Mouse (Mus musculus) frontal cortex, postnatal 10 days (tissue): ENCODE measurements at regions not wholly inside any gene's neighbourhood (a gene's known extent, or its start where the extent isn't known, plus 50 kb on each side); places are given as distances from the start of the nearest gene placed in this dataset.

Experiments
- DNase-seq, 2 experiments: peaks; one replicate each; pipeline ENCODE4 v3.0.0; 2022; ENCODE audit warnings: low spot score in 2 of 2, mixed read lengths in 1 of 2

GRCm38 (mm10) chr13:83111503-83111902 lies 392.3 kb upstream of the Mef2c start:
- peak in 1 of 2 experiments; percentile 28 for DNase-seq

GRCm38 (mm10) chr13:83112323-83112722 lies 391.5 kb upstream of the Mef2c start:
- no peak for DNase-seq

GRCm38 (mm10) chr13:83112741-83113140 lies 391.1 kb upstream of the Mef2c start:
- no peak for DNase-seq

- DNase-seq: no peak
Measured at GRCm38 (mm10) chr13:83113808-83114207, 390.0 kb upstream of the Mef2c start.

GRCm38 (mm10) chr13:83114401-83114800 lies 389.4 kb upstream of the Mef2c start:
- no peak for DNase-seq

- DNase-seq: no peak
Measured at GRCm38 (mm10) chr13:83115691-83116090, 388.1 kb upstream of the Mef2c start.

GRCm38 (mm10) chr13:83120343-83120742 lies 383.5 kb upstream of the Mef2c start:
- DNase-seq: no peak

- DNase-seq: no peak
Measured at GRCm38 (mm10) chr13:83123596-83123995, 380.2 kb upstream of the Mef2c start.

- no peak for DNase-seq
Measured at GRCm38 (mm10) chr13:83124651-83125050, 379.2 kb upstream of the Mef2c start.

GRCm38 (mm10) chr13:83126438-83126837 lies 377.4 kb upstream of the Mef2c start:
- no peak for DNase-seq

- no peak for DNase-seq
Measured at GRCm38 (mm10) chr13:83131129-83131981, 372.5 kb upstream of the Mef2c start.

GRCm38 (mm10) chr13:83131982-83132354 lies 371.9 kb upstream of the Mef2c start:
- DNase-seq: no peak

GRCm38 (mm10) chr13:83132671-83133638 lies 370.9 kb upstream of the Mef2c start:
- no peak for DNase-seq

- no peak for DNase-seq
Measured at GRCm38 (mm10) chr13:83143316-83143715, 360.5 kb upstream of the Mef2c start.

GRCm38 (mm10) chr13:83154626-83155124 lies 349.2 kb upstream of the Mef2c start:
- DNase-seq: no peak

GRCm38 (mm10) chr13:83159969-83160368 lies 343.9 kb upstream of the Mef2c start:
- no peak for DNase-seq

- no peak for DNase-seq
Measured at GRCm38 (mm10) chr13:83162761-83163160, 341.1 kb upstream of the Mef2c start.

- DNase-seq: no peak
Measured at GRCm38 (mm10) chr13:83175086-83175485, 328.7 kb upstream of the Mef2c start.

GRCm38 (mm10) chr13:83201931-83202671 lies 301.7 kb upstream of the Mef2c start:
- no peak for DNase-seq

- DNase-seq: no peak
Measured at GRCm38 (mm10) chr13:83206622-83207021, 297.2 kb upstream of the Mef2c start.

GRCm38 (mm10) chr13:83207513-83207912 lies 296.3 kb upstream of the Mef2c start:
- no peak for DNase-seq

- no peak for DNase-seq
Measured at GRCm38 (mm10) chr13:83208111-83208510, 295.7 kb upstream of the Mef2c start.
